Mouse (Mus musculus) MEL (cell line): ENCODE data around the gene Gm42791.

Source experiments
- CTCF ChIP-seq, 3 experiments: IDR thresholded peaks in 2 of 3; conservative IDR thresholded peaks in 1 of 3; 2 replicates each; pipeline ENCODE4 v1.5.1; 2011 to 2012; ENCODE audit warnings: low read length in 3 of 3, low read depth in 2 of 3, mild to moderate bottlenecking in 2 of 3, improper control_type of control experiment in 1 of 3, inconsistent platforms in 1 of 3, mixed read lengths in 1 of 3, moderate library complexity in 1 of 3; ENCODE audit not compliant: control insufficient read depth in 1 of 3, insufficient read depth in 1 of 3, poor library complexity in 1 of 3, severe bottlenecking in 1 of 3
- ELF1 ChIP-seq: IDR thresholded peaks from 2 replicates; pipeline ENCODE4 v1.6.1; 2014; ENCODE audit warnings: low read depth, mild to moderate bottlenecking, inconsistent platforms, low read length, improper control_type of control experiment, moderate library complexity
- EP300 ChIP-seq, 2 experiments: IDR thresholded peaks; 2 replicates each; pipeline ENCODE4 v1.6.1; 2011; ENCODE audit warnings: improper control_type of control experiment in 2 of 2, low read length in 2 of 2, low read depth in 1 of 2, mild to moderate bottlenecking in 1 of 2
- GATA1 ChIP-seq: IDR thresholded peaks from 2 replicates; pipeline ENCODE4 v1.6.1; 2011; ENCODE audit warnings: low read depth, low read length, improper control_type of control experiment
- POLR2A ChIP-seq, 2 experiments: IDR thresholded peaks; 2 replicates each; pipeline ENCODE4 v1.6.1; 2011 to 2012; ENCODE audit warnings: low read length in 2 of 2, mild to moderate bottlenecking in 2 of 2, control low read depth in 1 of 2, improper control_type of control experiment in 1 of 2, low read depth in 1 of 2, moderate library complexity in 1 of 2; ENCODE audit not compliant: control insufficient read depth in 1 of 2, insufficient read depth in 1 of 2, poor library complexity in 1 of 2
- SMC3 ChIP-seq: IDR thresholded peaks from 2 replicates; pipeline ENCODE4 v1.6.1; 2011; ENCODE audit warnings: low read depth, low read length, improper control_type of control experiment
- ZC3H11A ChIP-seq: IDR thresholded peaks from 2 replicates; pipeline ENCODE4 v1.6.1; 2012; ENCODE audit warnings: low read depth, mild to moderate bottlenecking, inconsistent platforms, low read length, improper control_type of control experiment
- ZKSCAN1 ChIP-seq: IDR thresholded peaks from 2 replicates; pipeline ENCODE4 v1.6.1; 2012; ENCODE audit warnings: low read depth, mild to moderate bottlenecking, inconsistent platforms, low read length, improper control_type of control experiment, moderate library complexity
- ZMIZ1 ChIP-seq: IDR thresholded peaks from 2 replicates; pipeline ENCODE4 v1.6.1; 2012; ENCODE audit warnings: low read depth, mild to moderate bottlenecking, inconsistent platforms, low read length, improper control_type of control experiment, moderate library complexity

- TF ChIP-seq GATA1 (no peak), POLR2A (IDR thresholded peaks at IDR 0.05; ENCODE audit: control insufficient read depth in 1 of 2, insufficient read depth in 1 of 2, low read depth in 1 of 2, low read length in 2 of 2, poor library complexity in 1 of 2) (no peak), ZKSCAN1 (no peak), CTCF (IDR thresholded peaks at IDR 0.05 in 2 of 3, conservative IDR thresholded peaks at IDR 0.05 in 1 of 3; ENCODE audit: control insufficient read depth in 1 of 3, insufficient read depth in 1 of 3, low read depth in 2 of 3, low read length in 3 of 3, poor library complexity in 1 of 3, severe bottlenecking in 1 of 3) (no peak), EP300 (IDR thresholded peaks at IDR 0.05; ENCODE audit: low read depth in 1 of 2, low read length in 2 of 2) (no peak), ELF1 (no peak), SMC3 (no peak), ZC3H11A (no peak), ZMIZ1 (no peak)
Observed at GRCm38 (mm10) chr5:149003137-149003536, 8.2 kb upstream of the Gm42791 start.
